Mouse (Mus musculus) cortical plate, adult 2 months (tissue): ENCODE measurements around the gene Tsg101. TPM values are rescaled to one million over a fixed set of nuclear protein-coding genes. Genes with fewer than 3 reads are reported as not detected.

Experiments used
- H3K27ac ChIP-seq: fragments of 200-500 bp; 2 replicates; pipeline ENCODE4 v1.5.1; 2012; ENCODE audit warnings: low read length, control low read depth, inconsistent platforms; ENCODE audit not compliant: insufficient read depth
- H3K4me1 ChIP-seq: fragments of 200-500 bp; 2 replicates; pipeline ENCODE4 v1.6.1; 2011; ENCODE audit warnings: low read length; ENCODE audit not compliant: control insufficient read depth, insufficient read depth
- H3K4me3 ChIP-seq: fragments of 200-500 bp; 2 replicates; pipeline ENCODE4 v1.5.1; 2011; ENCODE audit warnings: mild to moderate bottlenecking, low read length, control low read depth; ENCODE audit not compliant: insufficient read depth
- CTCF ChIP-seq: fragments of 200-500 bp; IDR thresholded peaks from 2 replicates; pipeline ENCODE4 v1.5.1; 2011; ENCODE audit warnings: mild to moderate bottlenecking, control low read depth, low read length; ENCODE audit not compliant: insufficient read depth; ENCODE audit errors: extremely low read depth
- POLR2A ChIP-seq: fragments of 200-500 bp; IDR thresholded peaks from 2 replicates; pipeline ENCODE4 v1.6.1; 2011; ENCODE audit warnings: mild to moderate bottlenecking, low read length, control low read depth; ENCODE audit not compliant: insufficient read depth; ENCODE audit errors: extremely low read depth
- polyA plus RNA-seq: library from polyadenylated mRNA; depleted of rRNA; stranded (reverse); fragments of >200 nt; gene quantifications from 2 replicates; pipeline ENCODE4 v1.2.3, GENCODE M21; 2012

Tsg101 gene
- polyA plus RNA-seq, 1 experiment, result 67.3 TPM

GRCm38 (mm10) chr7:46879851-46880250 lies 39.9 kb downstream of the Tsg101 start:
- H3K4me1 ChIP-seq, result no peaks in the 10 kb centered on the region; the same call in 1 of the 2 replicates
- TF ChIP-seq POLR2A (no peak), CTCF (no peak)
- no peak overlapping the region for H3K27ac ChIP-seq
- H3K4me3 ChIP-seq, result no peak overlapping the region

- H3K4me1 ChIP-seq, result no peaks in the 10 kb centered on the region; the same call in 1 of the 2 replicates
- no peak for TF ChIP-seq POLR2A
- no peak for TF ChIP-seq CTCF
- no peak overlapping the region for H3K27ac ChIP-seq
- H3K4me3 ChIP-seq, result no peak overlapping the region
Measured at GRCm38 (mm10) chr7:46877255-46877654, 42.5 kb downstream of the Tsg101 start.

GRCm38 (mm10) chr7:46876841-46877240 lies 42.9 kb downstream of the Tsg101 start:
- Histone ChIP-seq H3K4me1 (no peaks in the 10 kb centered on the region; the same call in 1 of the 2 replicates), H3K4me3 (no peak overlapping the region), H3K27ac (no peak overlapping the region)
- no peak for TF ChIP-seq POLR2A
- no peak for TF ChIP-seq CTCF

GRCm38 (mm10) chr7:46871988-46872387 lies 47.8 kb downstream of the Tsg101 start:
- no peaks in the 10 kb centered on the region for H3K4me1 ChIP-seq
- no peak overlapping the region for H3K4me3 ChIP-seq
- no peak for TF ChIP-seq POLR2A
- no peak for TF ChIP-seq CTCF
- no peak overlapping the region for H3K27ac ChIP-seq

GRCm38 (mm10) chr7:46860996-46861395 lies 58.8 kb downstream of the Tsg101 start, which contains the start of gene Ldhc:
Gene Ldhc (plus strand): TSS chr7:46861203.
- TF ChIP-seq CTCF, result no peak
- no peak for TF ChIP-seq POLR2A
- no peak within 1 kb of the TSS for H3K27ac ChIP-seq
- no peak within 1 kb of the TSS for H3K4me3 ChIP-seq
- no peaks in the 10 kb centered on the region for H3K4me1 ChIP-seq

- no peak for TF ChIP-seq CTCF
- TF ChIP-seq POLR2A, result no peak
- H3K27ac ChIP-seq, result no peak overlapping the region
- H3K4me3 ChIP-seq, result no peak overlapping the region
Measured at GRCm38 (mm10) chr7:46859031-46859430, 60.7 kb downstream of the Tsg101 start.

GRCm38 (mm10) chr7:46857436-46857835 lies 62.3 kb downstream of the Tsg101 start:
- TF ChIP-seq POLR2A (no peak), CTCF (no peak)
- no peaks in the 10 kb centered on the region for H3K4me1 ChIP-seq
- H3K4me3 ChIP-seq, result no peak overlapping the region
- no peak overlapping the region for H3K27ac ChIP-seq

More at GRCm38 (mm10) chr7:46859031-46859430, 60.7 kb downstream of the Tsg101 start:
- no peaks in the 10 kb centered on the region for H3K4me1 ChIP-seq

GRCm38 (mm10) chr7:46855866-46856560 lies 63.8 kb downstream of the Tsg101 start:
- no peak overlapping the region for H3K27ac ChIP-seq
- no peak for TF ChIP-seq POLR2A
- no peak for TF ChIP-seq CTCF
- H3K4me1 ChIP-seq, result no peaks in the 10 kb centered on the region
- no peak overlapping the region for H3K4me3 ChIP-seq

GRCm38 (mm10) chr7:46853365-46853764 lies 66.4 kb downstream of the Tsg101 start:
- TF ChIP-seq POLR2A (no peak), CTCF (no peak)
- no peaks in the 10 kb centered on the region for H3K4me1 ChIP-seq
- H3K27ac ChIP-seq, result no peak overlapping the region
- no peak overlapping the region for H3K4me3 ChIP-seq

GRCm38 (mm10) chr7:46852666-46853065 lies 67.1 kb downstream of the Tsg101 start:
- H3K4me1 ChIP-seq, result no peaks in the 10 kb centered on the region
- no peak overlapping the region for H3K4me3 ChIP-seq
- no peak overlapping the region for H3K27ac ChIP-seq
- TF ChIP-seq POLR2A (no peak), CTCF (no peak)
